Mouse (Mus musculus) liver, embryonic 14.5 days (tissue): Measurements from ENCODE around the gene Hoxa5. TPM values are rescaled to one million over a fixed set of nuclear protein-coding genes. Genes with fewer than 3 reads are reported as not detected.
A peak's percentile ranks its signal among the peaks of the same experiment; 100 is the strongest.

Experiments used
- ATAC-seq: fragments of 200-750 bp; cut with Nextera tagmentation; 2 replicates; pipeline ENCODE4 v1.8.0; 2017; ENCODE audit warnings: moderate number of reproducible peaks, mild to moderate bottlenecking, moderate library complexity; ENCODE audit not compliant: insufficient read depth
- DNase-seq, 3 experiments: peaks; one replicate each; pipeline ENCODE4 v3.0.0-alpha.2; 2012 to 2013; ENCODE audit warnings: low read depth in 3 of 3, low spot score in 3 of 3
- H3K27ac ChIP-seq: fragments of 300-500 bp; sonication (generic); 2 replicates; pipeline ENCODE4 v1.5.1; 2014; ENCODE audit warnings: moderate library complexity, mild to moderate bottlenecking, control low read depth, inconsistent platforms
- H3K27me3 ChIP-seq: fragments of 300-500 bp; sonication (generic); 2 replicates; pipeline ENCODE4 v1.6.1; 2014; ENCODE audit warnings: mild to moderate bottlenecking, low read length, moderate library complexity; ENCODE audit not compliant: control insufficient read depth, insufficient read depth
- H3K36me3 ChIP-seq: fragments of 300-500 bp; sonication (generic); replicated peaks from 2 replicates; pipeline ENCODE4 v1.6.1; 2014; ENCODE audit warnings: low read depth; ENCODE audit not compliant: control insufficient read depth, insufficient read depth
- H3K4me1 ChIP-seq, 2 experiments: fragments of 200-500 bp in 1 of 2; fragments of 300-500 bp in 1 of 2; sonication (generic) in 1 of 2; replicated peaks; 2 replicates each; pipeline ENCODE4 v1.6.1; 2012 to 2014; ENCODE audit warnings: antibody characterized with exemption in 1 of 2, inconsistent platforms in 1 of 2, low read length in 1 of 2; ENCODE audit not compliant: control insufficient read depth in 2 of 2, insufficient read depth in 2 of 2
- H3K4me2 ChIP-seq: fragments of 300-500 bp; sonication (generic); 2 replicates; pipeline ENCODE4 v1.6.1; 2014; ENCODE audit warnings: low read depth, mild to moderate bottlenecking, control low read depth, moderate library complexity
- H3K4me3 ChIP-seq, 2 experiments: fragments of 200-500 bp in 1 of 2; fragments of 300-500 bp in 1 of 2; sonication (generic) in 1 of 2; 2 replicates each; pipeline ENCODE4 v1.5.1; 2012 to 2014; ENCODE audit warnings: low read depth in 2 of 2, low read length in 2 of 2, mild to moderate bottlenecking in 2 of 2, control low read depth in 1 of 2, inconsistent platforms in 1 of 2, moderate library complexity in 1 of 2; ENCODE audit not compliant: insufficient read depth in 1 of 2
- H3K9ac ChIP-seq: fragments of 300-500 bp; sonication (generic); replicated peaks from 2 replicates; pipeline ENCODE4 v1.6.1; 2014; ENCODE audit warnings: mild to moderate bottlenecking, control low read depth, moderate library complexity
- H3K9me3 ChIP-seq: fragments of 300-500 bp; sonication (generic); 2 replicates; pipeline ENCODE4 v1.6.1; 2016; ENCODE audit warnings: low read length, mixed read lengths; ENCODE audit not compliant: control insufficient read depth
- CTCF ChIP-seq: IDR thresholded peaks from 2 replicates; pipeline ENCODE4 v1.5.1; 2016; ENCODE audit warnings: antibody characterized with exemption, low read depth, control low read depth
- EP300 ChIP-seq: IDR thresholded peaks from 2 replicates; pipeline ENCODE4 v1.6.1; 2016; ENCODE audit warnings: antibody characterized with exemption, low read depth
- WGBS: fragments of 180-500 bp; shearing (Covaris S2); extraction: QIAGEN DNeasy Blood & Tissue Kit; methylation state at CpG from one replicate; pipeline ENCODE4 v1.1.7; 2014; ENCODE audit not compliant: insufficient replicate concordance; 5-methylcytosine and 5-hydroxymethylcytosine counted together
- polyA plus RNA-seq, 2 experiments: library from polyadenylated mRNA; depleted of rRNA in 1 of 2; stranded (reverse) in 1 of 2; unstranded in 1 of 2; fragments of >200 nt; fragmentation: Nextera tagmentation in 1 of 2; extraction: Ambion mirVana in 1 of 2; gene quantifications; 2 replicates each; pipeline versions ENCODE4 v1.2.1 to v1.2.3; 2012 to 2014

Hoxa5 gene
- polyA plus RNA-seq, 2 experiments, result 0.43 to 0.52 TPM

DNA sequence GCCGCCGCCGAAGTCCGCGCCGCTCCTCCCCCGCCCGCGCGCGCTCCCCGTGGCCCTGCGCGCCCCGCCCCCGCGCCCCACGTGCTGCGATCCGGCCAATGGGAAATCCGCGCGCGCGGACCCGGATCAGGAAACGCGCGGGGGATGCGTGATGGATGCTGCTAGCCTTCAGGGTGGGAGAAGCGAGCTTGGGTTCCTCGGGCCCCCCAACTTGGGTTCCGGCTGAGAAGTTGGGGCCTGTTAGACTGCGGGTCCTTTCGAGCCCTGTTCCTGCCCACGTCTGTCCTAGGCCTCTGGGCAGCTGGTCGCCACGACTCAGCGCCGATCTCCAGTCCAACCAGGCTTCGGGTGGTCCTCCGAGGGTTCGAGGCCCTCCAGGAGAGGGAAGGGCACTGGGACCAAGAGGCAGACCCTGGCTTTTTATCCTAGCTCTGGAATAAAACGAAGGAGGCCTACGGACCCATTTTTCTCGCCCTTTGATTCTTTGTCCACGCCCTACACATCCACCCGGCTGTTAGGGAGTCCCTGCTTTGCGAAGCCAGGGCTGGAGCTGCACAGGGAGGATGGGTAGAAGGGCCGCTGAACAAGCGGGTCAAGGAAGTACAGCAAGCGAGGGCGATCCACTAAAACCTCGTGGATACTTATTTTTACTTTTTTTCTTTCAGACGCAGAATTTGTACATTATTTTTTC is 12.4 kb downstream of the Hoxa5 start:
- H3K36me3 ChIP-seq, result no peaks in the 10 kb centered on the region
- no peak for DNase-seq
- peaks cover 79% of the 10 kb centered on the region for H3K27me3 ChIP-seq
- H3K4me3 ChIP-seq, result peak overlapping the region; percentile 48 to 51
- no peaks in the 10 kb centered on the region for H3K9me3 ChIP-seq
- no peak for ATAC-seq
- H3K9ac ChIP-seq, result no peak overlapping the region
- peak overlapping the region; percentile 62 for H3K4me2 ChIP-seq
- 2% methylated on average over 54 of the region's 55 CpGs for WGBS
- H3K4me1 ChIP-seq, result 0 out of 4 replicates have a peak, but pooled peaks cover 0 to 2% of the 10 kb centered on the region in 2 experiments
- TF ChIP-seq EP300, result no peak
- TF ChIP-seq CTCF, result no peak
- H3K27ac ChIP-seq, result no peak overlapping the region

- WGBS, result 2% methylated on average over 70 of the region's 102 CpGs
- H3K27ac ChIP-seq, result no peak within 1 kb of the TSS
- H3K4me1 ChIP-seq, result no peaks in the 10 kb centered on the region
- H3K27me3 ChIP-seq, result peaks cover 78% of the 10 kb centered on the region
- TF ChIP-seq EP300, result no peak
- no peak for TF ChIP-seq CTCF
- peak within 1 kb of the TSS; percentile 48 to 51 for H3K4me3 ChIP-seq
- no peaks in the 10 kb centered on the region for H3K36me3 ChIP-seq
- ATAC-seq, result no peak
- DNase-seq, result no peak
- H3K9me3 ChIP-seq, result no peaks in the 10 kb centered on the region
- H3K4me2 ChIP-seq, result peak within 1 kb of the TSS; percentile 62
- no peak within 1 kb of the TSS; the same call in 1 of the 2 replicates for H3K9ac ChIP-seq
Observed at GRCm38 (mm10) chr6:52190906-52191810, 13.2 kb downstream of the Hoxa5 start, which contains the start of gene Hoxa4. Gene Hoxa4, minus strand, starts transcription at chr6:52191753.

DNA sequence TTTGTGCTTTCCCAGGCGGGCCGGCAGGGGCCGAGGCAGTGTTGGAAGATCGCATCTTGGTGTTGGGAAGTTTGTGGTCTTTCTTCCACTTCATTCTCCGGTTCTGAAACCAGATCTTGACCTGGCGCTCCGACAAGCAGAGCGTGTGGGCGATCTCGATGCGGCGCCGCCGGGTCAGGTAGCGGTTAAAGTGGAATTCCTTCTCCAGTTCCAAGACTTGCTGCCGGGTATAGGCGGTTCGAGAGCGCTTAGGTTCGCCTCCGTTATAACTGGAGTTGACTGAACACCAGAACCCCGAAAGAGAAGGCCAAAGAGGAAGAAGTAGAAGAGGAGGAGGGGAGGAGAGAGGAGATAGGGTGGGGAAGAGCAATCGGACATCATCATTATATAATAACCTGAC is 14.0 kb downstream of the Hoxa5 start:
- 14% methylated on average over 23 of the region's 23 CpGs for WGBS
- no peak for TF ChIP-seq EP300
- TF ChIP-seq CTCF, result no peak

GRCm38 (mm10) chr6:52189909-52190308 is 14.5 kb downstream of the Hoxa5 start:
- no peaks in the 10 kb centered on the region for H3K9me3 ChIP-seq
- no peaks in the 10 kb centered on the region for H3K36me3 ChIP-seq
- no peaks in the 10 kb centered on the region for H3K4me1 ChIP-seq
- WGBS, result 27% methylated on average over 8 of the region's 8 CpGs
- no peak overlapping the region for H3K27ac ChIP-seq
- H3K4me2 ChIP-seq, result no peak overlapping the region
- peaks cover 83% of the 10 kb centered on the region for H3K27me3 ChIP-seq
- no peak overlapping the region for H3K4me3 ChIP-seq
- H3K9ac ChIP-seq, result no peak overlapping the region
- ATAC-seq (no peak), DNase-seq (no peak)
- TF ChIP-seq CTCF, result no peak
- TF ChIP-seq EP300, result no peak

More for the DNA sequence above, 14.0 kb downstream of the Hoxa5 start:
- Histone ChIP-seq H3K9ac (no peak overlapping the region), H3K4me1 (no peaks in the 10 kb centered on the region), H3K4me2 (peak overlapping the region; percentile 45; the same call in 1 of the 2 replicates), H3K27me3 (peaks cover 83% of the 10 kb centered on the region), H3K36me3 (no peaks in the 10 kb centered on the region), H3K27ac (no peak overlapping the region), H3K9me3 (no peaks in the 10 kb centered on the region), H3K4me3 (no peak overlapping the region)
- ATAC-seq (no peak), DNase-seq (no peak)

DNA sequence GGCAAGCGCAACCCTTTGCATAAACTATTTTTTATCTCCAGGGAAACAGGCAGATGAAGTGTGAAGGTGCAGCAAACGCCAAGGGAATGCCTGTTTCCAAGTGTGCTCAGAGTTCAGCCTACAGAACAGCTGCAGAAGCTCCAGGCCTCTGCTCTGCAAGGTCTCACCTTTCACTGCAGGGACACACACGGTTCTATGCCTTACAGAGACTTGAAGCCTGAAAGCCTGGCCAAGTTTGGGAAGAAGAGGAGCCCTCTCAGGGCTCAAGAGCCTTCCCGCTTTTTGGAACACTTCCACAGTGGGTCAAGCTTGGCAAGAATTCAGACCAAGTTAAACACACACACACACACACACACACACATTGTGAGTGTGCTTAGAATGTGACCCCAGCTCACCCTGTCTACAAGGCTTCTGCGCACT is 15.2 kb downstream of the Hoxa5 start:
- 39% methylated on average over 5 of the region's 5 CpGs for WGBS
- Histone ChIP-seq H3K9me3 (no peaks in the 10 kb centered on the region), H3K4me1 (no peaks in the 10 kb centered on the region), H3K27ac (no peak overlapping the region), H3K27me3 (peaks cover 82% of the 10 kb centered on the region), H3K9ac (no peak overlapping the region), H3K36me3 (no peaks in the 10 kb centered on the region), H3K4me3 (no peak overlapping the region), H3K4me2 (no peak overlapping the region)
- TF ChIP-seq EP300 (no peak), CTCF (no peak)
- no peak for ATAC-seq
- no peak for DNase-seq
